Mouse (Mus musculus): ENCODE measurements around the gene Bach2. TPM values are rescaled to one million over a fixed set of nuclear protein-coding genes. Genes with fewer than 3 reads are reported as not detected.

Gene Bach2
- polyA plus RNA-seq, 1 experiment from 2014 or later: 37.3 TPM

GRCm38 (mm10) chr4:32229266-32229665 lies 9.3 kb upstream of the Bach2 start:
- 91% methylated on average over 10 of the region's 10 CpGs for WGBS
- Histone ChIP-seq H3K4me2 (replicated peaks) (no peak overlapping the region), H3K4me1 (no peaks in the 10 kb centered on the region; the same call in 1 of the 2 replicates), H3K4me3 (no peak overlapping the region), H3K9ac (no peak overlapping the region), H3K9me3 (no peaks in the 10 kb centered on the region), H3K36me3 (no peaks in the 10 kb centered on the region), H3K27ac (no peak overlapping the region), H3K27me3 (replicated peaks) (no peaks in the 10 kb centered on the region)
- no peak for ATAC-seq (ENCODE audit: low FRiP score, low read depth)

DNA sequence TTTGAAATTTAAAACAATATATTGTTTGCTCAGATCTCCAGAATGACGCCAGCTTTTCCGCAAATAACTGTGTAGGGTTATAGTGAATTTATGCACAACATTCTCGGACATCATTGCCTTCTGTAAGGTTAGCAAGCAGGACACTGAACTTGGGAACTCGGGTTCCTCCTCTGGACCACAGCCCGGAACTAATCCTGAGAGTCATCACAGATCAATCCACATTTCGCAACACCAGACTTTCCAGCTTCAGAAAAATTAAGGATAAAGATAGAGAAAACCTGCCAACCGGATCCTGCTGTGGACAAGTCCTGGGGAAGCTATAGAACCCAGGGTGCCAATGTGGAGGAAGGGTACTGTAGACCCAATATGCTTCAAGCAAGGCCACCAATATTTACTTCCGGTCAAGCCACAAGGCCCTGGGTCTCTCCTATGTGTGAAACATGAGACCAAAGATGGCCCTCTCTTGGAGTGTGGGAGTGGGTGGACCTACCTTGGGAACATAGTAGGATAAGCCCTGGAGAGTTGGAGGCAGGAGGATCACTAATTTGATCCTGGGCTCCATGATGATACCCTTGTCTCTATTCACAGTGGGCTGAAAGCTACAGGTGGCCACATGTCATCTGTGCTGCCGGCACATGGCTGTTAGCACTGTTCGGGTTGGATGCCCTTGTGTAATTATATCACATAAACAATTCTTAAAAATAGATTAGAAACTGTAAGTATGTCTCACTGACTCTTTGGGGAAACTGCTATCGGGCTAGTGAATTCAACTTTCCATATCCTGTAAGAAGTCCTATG lies 7.1 kb upstream of the Bach2 start:
- no peaks in the 10 kb centered on the region for H3K36me3 ChIP-seq
- H3K9me3 ChIP-seq: no peaks in the 10 kb centered on the region
- H3K9ac ChIP-seq: no peak overlapping the region
- no peaks in the 10 kb centered on the region; the same call in 1 of the 2 replicates for H3K4me1 ChIP-seq
- no peak overlapping the region for H3K4me3 ChIP-seq
- H3K27me3 ChIP-seq (replicated peaks): no peaks in the 10 kb centered on the region
- no peak for ATAC-seq (ENCODE audit: low FRiP score, low read depth)
- H3K4me2 ChIP-seq (replicated peaks): no peak overlapping the region
- no peak overlapping the region for H3K27ac ChIP-seq
- 94% methylated on average over 11 of the region's 11 CpGs for WGBS

DNA sequence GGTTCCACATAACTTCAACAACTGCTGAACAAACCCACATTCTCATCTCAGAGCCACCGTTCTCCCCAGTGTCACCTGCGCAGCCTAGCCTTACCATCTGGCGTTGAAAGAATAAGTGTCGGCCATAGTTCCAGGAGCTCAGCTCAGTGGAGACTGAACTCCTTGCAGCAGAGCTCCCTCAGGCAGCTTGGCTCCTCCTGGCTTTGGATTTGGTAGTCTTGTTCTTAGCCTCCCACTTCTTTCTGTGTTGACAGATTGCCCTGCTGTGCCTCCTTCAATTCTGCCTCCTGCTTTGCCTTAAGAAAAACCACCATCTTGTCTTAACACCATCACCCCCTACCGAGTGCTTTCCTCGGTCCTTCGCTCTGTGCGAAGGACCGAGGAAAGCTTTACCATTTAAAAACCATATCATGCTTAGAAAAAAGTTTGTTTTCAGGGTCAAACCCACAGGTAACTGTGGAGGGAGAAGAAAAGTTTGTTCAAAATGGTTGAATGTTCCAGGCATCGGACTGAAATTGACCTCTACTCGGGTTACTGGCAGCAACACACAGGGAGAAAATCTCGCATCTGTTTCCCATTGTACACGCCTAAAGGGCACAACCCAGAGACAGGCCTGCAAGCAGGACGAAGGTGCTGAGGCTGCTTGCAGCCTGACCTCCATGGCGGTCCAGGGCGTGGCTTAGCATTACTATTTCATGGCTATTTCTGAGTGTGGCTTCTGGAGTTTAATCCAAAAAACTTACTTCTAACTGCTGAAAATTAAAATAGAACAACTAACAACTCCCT lies 2.5 kb upstream of the Bach2 start:
- no peaks in the 10 kb centered on the region for H3K9me3 ChIP-seq
- no peak for ATAC-seq (ENCODE audit: low FRiP score, low read depth)
- no peaks in the 10 kb centered on the region for H3K27me3 ChIP-seq (replicated peaks)
- H3K27ac ChIP-seq: no peak overlapping the region
- no peak overlapping the region for H3K4me2 ChIP-seq (replicated peaks)
- no peak overlapping the region for H3K9ac ChIP-seq
- WGBS: 58% methylated on average over 16 of the region's 16 CpGs
- H3K4me3 ChIP-seq: no peak overlapping the region
- peaks cover 18% of the 10 kb centered on the region for H3K4me1 ChIP-seq
- no peaks in the 10 kb centered on the region for H3K36me3 ChIP-seq

DNA sequence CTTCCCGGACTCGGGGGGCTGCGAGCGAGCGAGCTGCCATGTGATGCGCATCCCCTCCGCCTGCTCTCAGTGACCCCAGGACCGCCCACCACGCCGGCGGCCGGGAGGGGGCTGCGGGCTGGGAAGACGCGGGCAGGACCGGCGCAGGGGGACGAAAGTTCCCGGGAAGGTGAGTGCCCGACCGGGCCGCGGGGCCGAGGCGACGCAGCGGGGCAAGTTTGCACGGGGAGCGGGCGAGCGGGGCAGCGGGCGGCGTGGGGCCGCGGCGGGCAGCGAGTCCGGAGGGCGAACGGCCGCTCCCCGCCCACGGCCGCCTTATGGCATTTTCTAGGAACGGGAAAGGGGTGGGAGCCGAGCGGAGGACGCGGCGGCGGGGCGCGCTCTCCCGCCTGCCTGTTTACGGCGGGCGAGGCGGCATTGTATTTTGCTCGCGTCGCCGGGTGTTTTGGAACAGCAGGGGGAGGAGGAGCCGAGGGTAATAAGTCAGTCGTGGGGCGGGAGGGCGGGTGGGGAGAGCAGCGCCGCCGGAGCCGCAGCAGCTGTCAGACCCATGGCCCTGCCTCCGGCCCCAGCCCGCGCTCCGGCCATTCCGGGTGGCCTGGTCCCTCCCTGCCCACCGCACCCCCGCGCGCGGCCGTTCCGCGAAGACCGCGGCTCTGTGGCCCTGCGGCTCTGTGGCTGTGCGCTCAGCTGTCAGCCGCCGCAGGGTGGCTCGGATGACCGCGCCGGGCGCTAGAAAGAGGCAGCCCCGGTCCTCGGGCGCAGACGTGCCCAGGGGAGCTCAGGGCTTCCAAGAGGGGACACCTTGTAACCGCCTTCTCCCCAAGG lies 531 bp downstream of the Bach2 start:
- Histone ChIP-seq H3K9me3 (no peaks in the 10 kb centered on the region), H3K4me2 (replicated peaks) (peak overlapping the region; percentile 86), H3K27ac (peak overlapping the region; percentile 99), H3K27me3 (replicated peaks) (no peaks in the 10 kb centered on the region), H3K9ac (peak overlapping the region; percentile 97), H3K4me3 (peak overlapping the region; percentile 93), H3K36me3 (no peaks in the 10 kb centered on the region), H3K4me1 (peaks cover 42% of the 10 kb centered on the region)
- WGBS: under 1% methylated on average over 94 of the region's 100 CpGs
- ATAC-seq (ENCODE audit: low FRiP score, low read depth): peak; percentile 68

DNA sequence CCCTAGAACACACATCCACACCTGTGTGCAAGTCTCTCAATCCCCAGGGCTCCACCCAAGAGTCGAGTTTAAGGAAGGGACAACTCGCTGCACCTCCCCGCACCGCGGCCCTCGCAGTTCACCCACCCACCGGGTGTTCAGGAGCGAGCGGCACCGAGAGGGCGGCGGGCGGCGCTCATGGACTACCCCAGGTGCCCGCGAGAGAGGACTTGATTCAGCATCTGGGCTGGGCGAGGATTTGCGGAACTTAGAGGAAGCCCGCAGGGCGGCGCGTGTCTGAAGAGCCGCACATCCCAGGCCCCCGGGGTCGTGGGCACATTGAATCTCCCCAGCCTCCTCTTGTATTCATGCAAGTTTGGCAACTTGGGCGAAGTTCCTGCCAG lies 1.1 kb downstream of the Bach2 start:
- peak; percentile 51 for ATAC-seq (ENCODE audit: low FRiP score, low read depth)
- Histone ChIP-seq H3K4me1 (peaks cover 47% of the 10 kb centered on the region), H3K9ac (peak overlapping the region; percentile 97), H3K27me3 (replicated peaks) (no peaks in the 10 kb centered on the region), H3K27ac (peak overlapping the region; percentile 99), H3K36me3 (peaks cover 3% of the 10 kb centered on the region; the same call in 1 of the 2 replicates), H3K9me3 (no peaks in the 10 kb centered on the region), H3K4me2 (replicated peaks) (peak overlapping the region; percentile 86), H3K4me3 (peak overlapping the region; percentile 93)
- whole genome bisulfite sequencing: 0% methylated on average over 26 of the region's 26 CpGs

DNA sequence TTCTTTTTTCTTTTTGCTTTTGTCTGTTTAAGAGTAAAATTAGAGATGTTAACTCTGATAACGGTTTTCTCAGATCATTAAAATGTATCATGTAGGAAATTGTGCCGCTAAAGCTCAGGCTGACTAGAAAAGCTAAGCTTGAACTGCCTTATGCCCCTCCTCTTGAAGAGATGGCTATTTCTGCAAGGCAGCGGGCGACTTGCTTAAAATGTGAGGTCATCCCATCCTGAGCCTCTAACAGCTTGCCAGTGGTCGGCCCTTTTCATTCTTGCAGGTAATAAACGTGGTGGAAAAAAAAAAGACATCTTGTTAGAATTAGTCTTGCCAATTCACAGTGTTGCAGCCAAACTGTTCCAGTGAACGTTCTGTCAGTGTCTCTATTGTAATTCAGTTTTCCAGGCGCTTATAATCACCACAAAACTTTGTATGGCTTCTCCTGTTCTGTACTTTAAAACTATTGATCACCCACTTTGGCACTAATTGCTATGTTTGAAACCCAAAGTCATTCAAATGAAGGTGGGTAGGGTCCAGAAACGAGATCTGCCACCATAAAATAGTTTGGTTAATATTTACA lies 1.9 kb downstream of the Bach2 start:
- 5% methylated on average over 9 of the region's 9 CpGs for WGBS
- Histone ChIP-seq H3K27ac (no peak overlapping the region), H3K4me1 (peaks cover 49% of the 10 kb centered on the region)

DNA sequence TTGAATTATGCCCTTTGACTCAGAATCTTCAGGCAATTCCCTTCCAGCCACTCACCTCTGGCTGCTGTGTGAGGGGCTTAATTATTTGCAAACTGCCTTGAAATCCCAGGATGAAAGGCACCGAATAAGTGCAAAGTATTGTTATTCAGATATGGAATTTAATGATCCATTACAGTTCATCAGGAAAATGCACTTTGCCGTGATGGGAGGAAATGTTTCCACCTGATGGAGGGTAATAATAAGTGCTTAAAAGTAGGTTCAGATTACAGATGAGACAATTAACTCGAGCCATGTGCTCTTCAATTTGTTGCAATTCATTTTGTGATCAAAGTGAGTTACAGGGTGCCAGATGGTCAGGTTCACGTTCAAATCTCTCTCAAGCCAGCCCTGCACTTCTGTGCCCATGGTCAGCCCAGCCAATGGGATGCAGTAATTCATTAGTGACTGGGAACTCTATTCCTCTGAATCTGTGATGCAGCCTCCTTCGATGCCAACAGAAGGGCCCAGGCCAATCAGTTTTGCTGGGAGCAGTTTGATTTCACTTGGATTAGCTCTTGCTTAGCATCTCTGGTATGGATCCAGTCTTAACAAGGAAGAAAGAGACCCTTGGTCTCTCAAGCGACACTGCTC lies 2.9 kb downstream of the Bach2 start:
- WGBS: 17% methylated on average over 6 of the region's 6 CpGs
- Histone ChIP-seq H3K9me3 (no peaks in the 10 kb centered on the region), H3K4me1 (peaks cover 56% of the 10 kb centered on the region), H3K27me3 (replicated peaks) (no peaks in the 10 kb centered on the region), H3K4me2 (replicated peaks) (peak overlapping the region; percentile 86), H3K4me3 (peak overlapping the region; percentile 93), H3K9ac (peak overlapping the region; percentile 44), H3K27ac (peak overlapping the region; percentile 53; the same call in 1 of the 2 replicates), H3K36me3 (peaks cover 8% of the 10 kb centered on the region; the same call in 1 of the 2 replicates)
- no peak for ATAC-seq (ENCODE audit: low FRiP score, low read depth)

More for the DNA sequence above, 1.9 kb downstream of the Bach2 start:
- Histone ChIP-seq H3K9ac (peak overlapping the region; percentile 97), H3K9me3 (no peaks in the 10 kb centered on the region), H3K36me3 (peaks cover 8% of the 10 kb centered on the region; the same call in 1 of the 2 replicates), H3K4me2 (replicated peaks) (peak overlapping the region; percentile 86), H3K4me3 (peak overlapping the region; percentile 93), H3K27me3 (replicated peaks) (no peaks in the 10 kb centered on the region)
- ATAC-seq (ENCODE audit: low FRiP score, low read depth): no peak

DNA sequence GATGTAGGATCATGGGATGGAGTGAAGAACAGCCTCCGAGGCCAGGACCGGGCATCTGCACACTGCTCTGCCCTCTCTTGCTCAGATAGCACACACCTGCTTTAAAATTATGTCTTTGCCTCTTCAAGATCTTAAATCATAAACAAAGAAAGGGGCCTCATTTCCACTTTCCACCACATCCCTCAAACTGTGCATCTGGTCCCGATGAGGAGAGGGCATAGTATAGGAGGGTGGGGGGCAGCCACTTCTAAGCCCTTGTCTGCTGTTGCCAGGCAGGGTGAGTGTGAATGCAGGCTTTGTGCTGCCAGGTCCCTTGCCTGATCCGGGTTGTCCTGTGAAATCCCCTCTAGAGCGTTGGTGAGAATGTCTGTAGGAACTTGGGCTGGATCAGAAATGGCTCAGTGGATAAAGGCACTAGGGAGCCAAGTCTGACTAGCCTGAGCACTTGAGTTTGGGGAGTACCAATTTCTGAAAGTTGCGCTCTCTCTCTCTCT lies 3.6 kb downstream of the Bach2 start:
- H3K4me2 ChIP-seq (replicated peaks): peak overlapping the region; percentile 86
- peak overlapping the region; percentile 44; the same call in 1 of the 2 replicates for H3K9ac ChIP-seq
- no peaks in the 10 kb centered on the region for H3K9me3 ChIP-seq
- peaks cover 8% of the 10 kb centered on the region; the same call in 1 of the 2 replicates for H3K36me3 ChIP-seq
- peak overlapping the region; percentile 93; the same call in 1 of the 2 replicates for H3K4me3 ChIP-seq
- H3K4me1 ChIP-seq: peaks cover 62% of the 10 kb centered on the region
- WGBS: 35% methylated on average over 6 of the region's 6 CpGs
- peak overlapping the region; percentile 53; the same call in 1 of the 2 replicates for H3K27ac ChIP-seq
- no peak for ATAC-seq (ENCODE audit: low FRiP score, low read depth)
- no peaks in the 10 kb centered on the region for H3K27me3 ChIP-seq (replicated peaks)

DNA sequence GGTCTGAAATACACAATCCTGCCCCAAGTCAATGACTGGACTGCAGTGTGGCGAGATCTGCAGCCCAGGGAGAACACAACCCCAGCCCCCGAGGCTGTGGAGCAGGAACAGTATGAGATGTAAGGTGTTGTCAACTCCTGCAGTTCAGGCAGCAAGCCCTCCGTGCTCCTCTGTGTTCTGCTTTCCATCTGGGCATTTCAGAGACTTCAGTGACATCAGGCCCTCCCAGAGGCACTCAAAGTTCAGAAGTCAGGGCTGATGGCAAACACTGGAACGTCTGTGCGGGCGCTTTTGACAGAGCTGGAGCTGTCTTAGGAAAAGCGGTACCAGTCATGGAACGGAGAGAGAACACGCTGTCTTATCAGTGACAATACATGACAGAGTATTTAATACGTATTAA lies 4.9 kb downstream of the Bach2 start:
- ATAC-seq (ENCODE audit: low FRiP score, low read depth): no peak
- peak overlapping the region; percentile 86 for H3K4me2 ChIP-seq (replicated peaks)
- peaks cover 63% of the 10 kb centered on the region for H3K4me1 ChIP-seq
- 0 out of 2 replicates have a peak overlapping the region, but pooled peaks have one; percentile 6 for H3K9ac ChIP-seq
- no peaks in the 10 kb centered on the region for H3K27me3 ChIP-seq (replicated peaks)
- no peak overlapping the region for H3K4me3 ChIP-seq
- WGBS: 43% methylated on average over 10 of the region's 10 CpGs
- peaks cover 8% of the 10 kb centered on the region; the same call in 1 of the 2 replicates for H3K36me3 ChIP-seq
- H3K27ac ChIP-seq: peak overlapping the region; percentile 23
- no peaks in the 10 kb centered on the region for H3K9me3 ChIP-seq

DNA sequence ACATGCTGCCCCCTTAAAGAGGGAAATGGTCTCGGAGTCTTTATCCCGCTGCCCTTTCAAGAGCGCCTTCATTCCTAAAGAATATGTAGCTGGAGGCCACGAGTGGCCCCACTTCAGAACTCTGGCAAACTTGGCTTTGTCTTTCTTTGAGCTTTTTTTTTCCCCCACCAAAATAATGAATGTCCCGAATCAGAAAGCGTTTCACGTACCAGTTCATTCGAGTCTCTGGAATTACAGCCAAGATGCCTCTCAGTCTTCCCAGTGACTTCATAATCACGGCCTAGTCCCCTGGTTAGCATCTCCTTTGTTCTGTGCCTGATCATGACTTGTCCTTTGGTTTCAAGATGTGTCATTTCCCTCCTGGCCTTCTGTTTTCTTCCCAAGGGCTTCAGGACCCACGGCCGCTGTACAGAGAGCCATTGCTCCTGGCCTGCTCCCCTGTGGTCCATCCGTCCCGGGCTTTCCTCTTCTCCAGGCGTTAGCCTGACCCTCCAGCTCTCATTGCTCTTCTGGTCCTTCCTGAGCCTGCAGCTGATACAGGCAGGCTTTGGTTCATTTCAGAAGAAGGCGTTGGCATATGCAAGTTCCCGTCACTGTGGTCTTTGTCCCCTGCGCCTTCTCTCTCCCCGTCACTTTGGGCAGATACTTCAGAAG lies 5.6 kb downstream of the Bach2 start:
- peak overlapping the region; percentile 63 for H3K27ac ChIP-seq
- peaks cover 70% of the 10 kb centered on the region for H3K4me1 ChIP-seq
- no peaks in the 10 kb centered on the region for H3K27me3 ChIP-seq (replicated peaks)
- 44% methylated on average over 18 of the region's 18 CpGs for WGBS
- no peak overlapping the region for H3K4me3 ChIP-seq
- no peak overlapping the region for H3K9ac ChIP-seq
- H3K36me3 ChIP-seq: peaks cover 8% of the 10 kb centered on the region; the same call in 1 of the 2 replicates
- H3K4me2 ChIP-seq (replicated peaks): peak overlapping the region; percentile 21
- no peaks in the 10 kb centered on the region for H3K9me3 ChIP-seq
- ATAC-seq (ENCODE audit: low FRiP score, low read depth): no peak
